21 mouse cellular contexts compared by ENCODE assay signal in genomic region chr1:139194428-139195028, GRCm38 (mm10).
A peak's percentile ranks its signal among the peaks of the same experiment; 100 is the strongest.
DNase-seq lines count a peak whose midpoint lies in the region; ATAC-seq and TF ChIP-seq lines count a peak whose summit lies in the region.
"Had no signal": no experiment of that assay in that cellular context is flagged by ENCODE, and none has a peak within 500 bp of the region (broad histone marks: within the 10 kb centered on the region; RNA-seq: fewer than 3 reads in every experiment).

No protein-coding gene starts in this region.

- no peak overlapping the region for H3K9ac ChIP-seq in forebrain, embryonic 11.5 days (ENCODE audit: low read length)
- no peak overlapping the region for H3K9ac ChIP-seq in forebrain, postnatal 0 days
- no peak overlapping the region for H3K9ac ChIP-seq in limb, embryonic 12.5 days (replicated peaks)
- H3K9ac ChIP-seq: heart, embryonic 12.5 days; hindbrain, embryonic 13.5 days; kidney, embryonic 15.5 days; limb, embryonic 15.5 days; liver, embryonic 15.5 days had no signal

- DNase-seq in forebrain, embryonic 11.5 days (ENCODE audit: low spot score): no peak
- no peak for DNase-seq in forebrain, postnatal 0 days
- peak; percentile 6 for DNase-seq in retina, postnatal 1 day
- DNase-seq in retina, embryonic 14.5 days (ENCODE audit: low spot score): no peak
- no peak for DNase-seq in frontal cortex, postnatal 36 days (ENCODE audit: low spot score in 2 of 2)
- no peak for DNase-seq in cerebellum, postnatal 4 days (ENCODE audit: low spot score in 2 of 2)
- no peak for DNase-seq in cerebellum, postnatal 10 days
- DNase-seq: adrenal gland, postnatal 25 days; cerebellum, adult 8-10 months; heart, adult 11 months; heart, postnatal 14 days; right cerebral cortex, postnatal 4 days; thymus, adult 2 months had no signal

- no peaks in the 10 kb centered on the region for H3K9me3 ChIP-seq in forebrain, embryonic 11.5 days (ENCODE audit: control insufficient read depth, low read length)
- H3K9me3 ChIP-seq in forebrain, postnatal 0 days (ENCODE audit: low read length): no peaks in the 10 kb centered on the region
- no peaks in the 10 kb centered on the region for H3K9me3 ChIP-seq in limb, embryonic 12.5 days
- H3K9me3 ChIP-seq: heart, embryonic 12.5 days; hindbrain, embryonic 13.5 days; kidney, embryonic 15.5 days; limb, embryonic 15.5 days; liver, embryonic 15.5 days; megakaryocyte, embryonic 14.5 days had no signal

- H3K4me3 ChIP-seq in forebrain, embryonic 11.5 days (ENCODE audit: low read depth, low read length): no peak overlapping the region
- no peak overlapping the region for H3K4me3 ChIP-seq in forebrain, postnatal 0 days (ENCODE audit: low read depth, low read length)
- H3K4me3 ChIP-seq in limb, embryonic 12.5 days (replicated peaks): no peak overlapping the region
- H3K4me3 ChIP-seq: heart, embryonic 12.5 days; hindbrain, embryonic 13.5 days; kidney, embryonic 15.5 days; limb, embryonic 15.5 days; liver, embryonic 15.5 days; megakaryocyte, embryonic 14.5 days; myocyte had no signal

- TF ChIP-seq CTCF in forebrain, postnatal 0 days (IDR thresholded peaks at IDR 0.05; ENCODE audit: low read depth): no peak

- WGBS in forebrain, embryonic 11.5 days: 5% methylated on average over 5 of the region's 5 CpGs
- 9% methylated on average over 5 of the region's 5 CpGs for WGBS in forebrain, postnatal 0 days
- 7% methylated on average over 5 of the region's 5 CpGs for WGBS in limb, embryonic 12.5 days

- H3K27ac ChIP-seq in forebrain, embryonic 11.5 days (ENCODE audit: low read depth, low read length): no peak overlapping the region
- no peak overlapping the region for H3K27ac ChIP-seq in forebrain, postnatal 0 days (ENCODE audit: low read depth, low read length)
- no peak overlapping the region for H3K27ac ChIP-seq in limb, embryonic 12.5 days
- H3K27ac ChIP-seq: hindbrain, embryonic 13.5 days; kidney, embryonic 15.5 days; limb, embryonic 15.5 days; liver, embryonic 15.5 days had no signal

- H3K27me3 ChIP-seq in forebrain, embryonic 11.5 days (ENCODE audit: control insufficient read depth, insufficient read depth, low read length): no peaks in the 10 kb centered on the region
- H3K27me3 ChIP-seq in forebrain, postnatal 0 days (ENCODE audit: insufficient read depth, low read length): no peaks in the 10 kb centered on the region
- H3K27me3 ChIP-seq in limb, embryonic 12.5 days: no peaks in the 10 kb centered on the region
- H3K27me3 ChIP-seq: heart, embryonic 12.5 days; hindbrain, embryonic 13.5 days; kidney, embryonic 15.5 days; limb, embryonic 15.5 days; liver, embryonic 15.5 days; megakaryocyte, embryonic 14.5 days had no signal

- H3K36me3 ChIP-seq in forebrain, embryonic 11.5 days (ENCODE audit: control insufficient read depth, insufficient read depth, low read length): no peaks in the 10 kb centered on the region
- no peaks in the 10 kb centered on the region for H3K36me3 ChIP-seq in forebrain, postnatal 0 days (ENCODE audit: insufficient read depth)
- H3K36me3 ChIP-seq in limb, embryonic 12.5 days: no peaks in the 10 kb centered on the region
- H3K36me3 ChIP-seq: heart, embryonic 12.5 days; hindbrain, embryonic 13.5 days; kidney, embryonic 15.5 days; limb, embryonic 15.5 days; liver, embryonic 15.5 days had no signal

- ATAC-seq in forebrain, embryonic 11.5 days (replicated peaks; ENCODE audit: low FRiP score): 0 out of 2 replicates have a peak, but pooled peaks have one; percentile 49
- ATAC-seq in forebrain, postnatal 0 days: no peak; the same call in 1 of the 2 replicates
- 0 out of 2 replicates have a peak, but pooled peaks have one; percentile 35 for ATAC-seq in limb, embryonic 12.5 days (ENCODE audit: insufficient number of reproducible peaks, insufficient read depth, low FRiP score, low TSS enrichment, low read depth)

- H3K4me1 ChIP-seq in forebrain, embryonic 11.5 days (replicated peaks; ENCODE audit: control insufficient read depth, insufficient read depth, low read length): 0 out of 2 replicates have a peak, but pooled peaks cover 2% of the 10 kb centered on the region
- no peaks in the 10 kb centered on the region for H3K4me1 ChIP-seq in forebrain, postnatal 0 days (ENCODE audit: insufficient read depth)
- H3K4me1 ChIP-seq in limb, embryonic 12.5 days (replicated peaks): peaks cover 22% of the 10 kb centered on the region
- H3K4me1 ChIP-seq: kidney, embryonic 15.5 days; limb, embryonic 15.5 days; liver, embryonic 15.5 days; megakaryocyte, embryonic 14.5 days had no signal

- H3K4me2 ChIP-seq in forebrain, embryonic 11.5 days (ENCODE audit: low read depth, low read length, severe bottlenecking): no peak overlapping the region
- H3K4me2 ChIP-seq in forebrain, postnatal 0 days (ENCODE audit: low read depth): no peak overlapping the region
- peak overlapping the region; percentile 32 for H3K4me2 ChIP-seq in limb, embryonic 12.5 days
- H3K4me2 ChIP-seq: heart, embryonic 12.5 days; hindbrain, embryonic 13.5 days; kidney, embryonic 15.5 days; limb, embryonic 15.5 days; liver, embryonic 15.5 days had no signal
